Mouse (Mus musculus): ENCODE measurements at regions not wholly inside any gene's neighbourhood (a gene's known extent, or its start where the extent isn't known, plus 50 kb on each side); places are given as distances from the start of the nearest gene placed in this dataset.
"Not testable (repeated sequence)": the region's sequence is repeated elsewhere in the genome, so short reads cannot be mapped to it uniquely, and the experiment has no call there.

GRCm38 (mm10) chr1:14688041-14688440 lies 1405.1 kb downstream of the 4930444P10Rik start:
- not testable (repeated sequence) for DNase-seq (ENCODE audit: low read depth, low spot score)

GRCm38 (mm10) chr1:14686172-14686571 lies 1407.0 kb downstream of the 4930444P10Rik start:
- DNase-seq (ENCODE audit: low read depth, low spot score), result no peak

GRCm38 (mm10) chr1:14680443-14680842 lies 1412.7 kb downstream of the 4930444P10Rik start:
- no peak for DNase-seq (ENCODE audit: low read depth, low spot score)

- no peak for DNase-seq (ENCODE audit: low read depth, low spot score)
Observed at GRCm38 (mm10) chr1:14672393-14672999, 1420.6 kb downstream of the 4930444P10Rik start.

- DNase-seq (ENCODE audit: low read depth, low spot score), result no peak
Observed at GRCm38 (mm10) chr1:14662706-14663312, 1430.3 kb downstream of the 4930444P10Rik start.

GRCm38 (mm10) chr1:14661854-14662253 lies 1431.3 kb downstream of the 4930444P10Rik start:
- peak; percentile 46 for DNase-seq (ENCODE audit: low read depth, low spot score)

GRCm38 (mm10) chr1:14650346-14650745 lies 1442.8 kb downstream of the 4930444P10Rik start:
- DNase-seq (ENCODE audit: low read depth, low spot score), result no peak

GRCm38 (mm10) chr1:14635642-14636263 lies 1457.4 kb downstream of the 4930444P10Rik start:
- DNase-seq (ENCODE audit: low read depth, low spot score), result peak; percentile 60

GRCm38 (mm10) chr1:14631994-14632393 lies 1461.1 kb downstream of the 4930444P10Rik start:
- DNase-seq (ENCODE audit: low read depth, low spot score), result no peak

- DNase-seq (ENCODE audit: low read depth, low spot score), result no peak
Observed at GRCm38 (mm10) chr1:14627204-14627603, 1465.9 kb downstream of the 4930444P10Rik start.

- DNase-seq (ENCODE audit: low read depth, low spot score), result no peak
Observed at GRCm38 (mm10) chr1:14626685-14627084, 1466.4 kb downstream of the 4930444P10Rik start.

GRCm38 (mm10) chr1:14620922-14621430 lies 1472.1 kb downstream of the 4930444P10Rik start:
- no peak for DNase-seq (ENCODE audit: low read depth, low spot score)

- DNase-seq (ENCODE audit: low read depth, low spot score), result no peak
Observed at GRCm38 (mm10) chr1:14613232-14613894, 1479.8 kb downstream of the 4930444P10Rik start.

- DNase-seq (ENCODE audit: low read depth, low spot score), result no peak
Observed at GRCm38 (mm10) chr1:14609054-14609453, 1484.1 kb downstream of the 4930444P10Rik start.

- no peak for DNase-seq (ENCODE audit: low read depth, low spot score)
Observed at GRCm38 (mm10) chr1:14595961-14596360, 1497.2 kb downstream of the 4930444P10Rik start.

- no peak for DNase-seq (ENCODE audit: low read depth, low spot score)
Observed at GRCm38 (mm10) chr1:14589905-14590304, 1503.2 kb downstream of the 4930444P10Rik start.

- DNase-seq (ENCODE audit: low read depth, low spot score), result no peak
Observed at GRCm38 (mm10) chr1:14579376-14579775, 1513.7 kb downstream of the 4930444P10Rik start.

GRCm38 (mm10) chr1:14576263-14576662 lies 1516.9 kb downstream of the 4930444P10Rik start:
- DNase-seq (ENCODE audit: low read depth, low spot score), result no peak

GRCm38 (mm10) chr1:14570562-14570981 lies 1522.6 kb downstream of the 4930444P10Rik start:
- peak; percentile 33 for DNase-seq (ENCODE audit: low read depth, low spot score)

GRCm38 (mm10) chr1:14570113-14570512 lies 1523.0 kb downstream of the 4930444P10Rik start:
- peak; percentile 14 for DNase-seq (ENCODE audit: low read depth, low spot score)

- peak; percentile 69 for DNase-seq (ENCODE audit: low read depth, low spot score)
Observed at GRCm38 (mm10) chr1:14567006-14567405, 1526.1 kb downstream of the 4930444P10Rik start.

- no peak for DNase-seq (ENCODE audit: low read depth, low spot score)
Observed at GRCm38 (mm10) chr1:14566386-14566785, 1526.7 kb downstream of the 4930444P10Rik start.

Data from forelimb bud, embryonic 11.5 days (tissue).